Mouse (Mus musculus) thymus, adult 2 months (tissue): ENCODE data around the gene Tnfrsf11a. TPM values are rescaled to one million over a fixed set of nuclear protein-coding genes. Genes with fewer than 3 reads are reported as not detected.

ENCODE experiments used
- DNase-seq: peaks from one replicate; pipeline ENCODE4 v3.0.0; 2021
- H3K27ac ChIP-seq: fragments of 200-500 bp; 2 replicates; pipeline ENCODE4 v1.5.1; 2012; ENCODE audit warnings: low read length, control low read depth; ENCODE audit not compliant: control insufficient read depth, insufficient read depth
- H3K27me3 ChIP-seq: fragments of 200-500 bp; 2 replicates; pipeline ENCODE4 v1.6.1; 2012; ENCODE audit warnings: mild to moderate bottlenecking, low read length, moderate library complexity, mixed read lengths; ENCODE audit not compliant: control insufficient read depth, insufficient read depth
- H3K36me3 ChIP-seq: fragments of 200-500 bp; 2 replicates; pipeline ENCODE4 v1.6.1; 2012; ENCODE audit warnings: mild to moderate bottlenecking, low read length, moderate library complexity; ENCODE audit not compliant: control insufficient read depth, insufficient read depth
- H3K4me1 ChIP-seq: fragments of 200-500 bp; replicated peaks from 2 replicates; pipeline ENCODE4 v1.6.1; 2012; ENCODE audit warnings: low read length; ENCODE audit not compliant: control insufficient read depth, insufficient read depth
- H3K4me3 ChIP-seq: fragments of 200-500 bp; 2 replicates; pipeline ENCODE4 v1.5.1; 2012; ENCODE audit warnings: mild to moderate bottlenecking, low read length, control low read depth, moderate library complexity; ENCODE audit not compliant: control insufficient read depth, insufficient read depth
- CTCF ChIP-seq: fragments of 200-500 bp; IDR thresholded peaks from 2 replicates; pipeline ENCODE4 v1.5.1; 2012; ENCODE audit warnings: mild to moderate bottlenecking, control low read depth, low read length, moderate library complexity, borderline replicate concordance; ENCODE audit not compliant: control insufficient read depth, poor library complexity, insufficient read depth; ENCODE audit errors: extremely low read depth
- POLR2A ChIP-seq: fragments of 200-500 bp; IDR thresholded peaks from 2 replicates; pipeline ENCODE4 v1.6.1; 2012; ENCODE audit warnings: mild to moderate bottlenecking, low read length, control low read depth, moderate library complexity; ENCODE audit not compliant: control insufficient read depth, poor library complexity, insufficient read depth; ENCODE audit errors: extremely low read depth
- WGBS: fragments of 180-500 bp; shearing (Covaris S2); methylation state at CpG from one replicate; pipeline ENCODE4 v1.1.7; 2018; 5-methylcytosine and 5-hydroxymethylcytosine counted together
- polyA plus RNA-seq: library from polyadenylated mRNA; depleted of rRNA; stranded (reverse); fragments of >200 nt; gene quantifications from 2 replicates; pipeline ENCODE4 v1.2.3, GENCODE M21; 2012

The Tnfrsf11a gene
- polyA plus RNA-seq, 1 experiment: 11.1 TPM

- no peaks in the 10 kb centered on the region for H3K4me1 ChIP-seq
- no peak for DNase-seq
- WGBS: 87% methylated on average over 5 of the region's 5 CpGs
- no peak overlapping the region for H3K27ac ChIP-seq
- H3K4me3 ChIP-seq: no peak overlapping the region
- TF ChIP-seq POLR2A: no peak
- TF ChIP-seq CTCF: no peak
- H3K27me3 ChIP-seq: no peaks in the 10 kb centered on the region
- peaks cover 43% of the 10 kb centered on the region for H3K36me3 ChIP-seq
Measured at GRCm38 (mm10) chr1:105746858-105747596, 33.5 kb upstream of the Tnfrsf11a start.

- no peak for DNase-seq
- Histone ChIP-seq H3K36me3 (peaks cover 43% of the 10 kb centered on the region), H3K4me3 (no peak overlapping the region), H3K4me1 (no peaks in the 10 kb centered on the region), H3K27ac (no peak overlapping the region), H3K27me3 (no peaks in the 10 kb centered on the region)
- TF ChIP-seq POLR2A (no peak), CTCF (no peak)
- 94% methylated on average over 4 of the region's 4 CpGs for WGBS
Measured at GRCm38 (mm10) chr1:105748091-105748799, 32.3 kb upstream of the Tnfrsf11a start.

- no peak for TF ChIP-seq CTCF
- no peak for TF ChIP-seq POLR2A
- Histone ChIP-seq H3K27ac (no peak overlapping the region), H3K4me3 (no peak overlapping the region), H3K4me1 (no peaks in the 10 kb centered on the region), H3K36me3 (peaks cover 24% of the 10 kb centered on the region), H3K27me3 (no peaks in the 10 kb centered on the region)
- WGBS: 10% methylated on average over 4 of the region's 4 CpGs
- DNase-seq: no peak
Measured at GRCm38 (mm10) chr1:105752196-105752595, 28.3 kb upstream of the Tnfrsf11a start.

GRCm38 (mm10) chr1:105752944-105753343, 27.6 kb upstream of the Tnfrsf11a start:
- Histone ChIP-seq H3K36me3 (peaks cover 19% of the 10 kb centered on the region), H3K4me3 (no peak overlapping the region), H3K4me1 (no peaks in the 10 kb centered on the region), H3K27ac (no peak overlapping the region), H3K27me3 (no peaks in the 10 kb centered on the region)
- WGBS: 100% methylated on average over 1 of the region's 1 CpGs
- TF ChIP-seq POLR2A: no peak
- TF ChIP-seq CTCF: no peak
- no peak for DNase-seq

- DNase-seq: no peak
- Histone ChIP-seq H3K27me3 (no peaks in the 10 kb centered on the region), H3K4me3 (no peak overlapping the region), H3K4me1 (no peaks in the 10 kb centered on the region), H3K36me3 (peaks cover 7% of the 10 kb centered on the region; the same call in 1 of the 2 replicates), H3K27ac (no peak overlapping the region)
- TF ChIP-seq CTCF: no peak
- no peak for TF ChIP-seq POLR2A
- WGBS: 95% methylated on average over 4 of the region's 4 CpGs
Measured at GRCm38 (mm10) chr1:105758798-105759197, 21.7 kb upstream of the Tnfrsf11a start.

- WGBS: 97% methylated on average over 3 of the region's 3 CpGs
- TF ChIP-seq POLR2A: no peak
- no peak for TF ChIP-seq CTCF
- Histone ChIP-seq H3K27ac (no peak overlapping the region), H3K4me1 (no peaks in the 10 kb centered on the region), H3K27me3 (no peaks in the 10 kb centered on the region), H3K4me3 (no peak overlapping the region), H3K36me3 (0 out of 2 replicates have a peak, but pooled peaks cover under 1% of the 10 kb centered on the region)
- no peak for DNase-seq
Measured at GRCm38 (mm10) chr1:105759422-105760165, 20.9 kb upstream of the Tnfrsf11a start.
